10 mouse cellular contexts compared by ENCODE assay signal in genomic region chr17:14244195-14244965, GRCm38 (mm10). TPM values are rescaled to one million over a fixed set of nuclear protein-coding genes. Genes with fewer than 3 reads are reported as not detected.
A peak's percentile ranks its signal among the peaks of the same experiment; 100 is the strongest.
DNase-seq lines count a peak whose midpoint lies in the region; TF ChIP-seq lines count a peak whose summit lies in the region.
"Had no signal": no experiment of that assay in that cellular context is flagged by ENCODE, and none has a peak within 500 bp of the region (broad histone marks: within the 10 kb centered on the region; RNA-seq: fewer than 3 reads in every experiment).

No protein-coding gene starts in this region.

- H3K4me3 ChIP-seq in layer of hippocampus, adult 2 months: no peak overlapping the region
- H3K4me3 ChIP-seq in cerebellum, adult 2 months (replicated peaks; ENCODE audit: insufficient read depth, low read depth, low read length): no peak overlapping the region

- no peak for TF ChIP-seq POLR2A in cerebellum, adult 2 months (IDR thresholded peaks at IDR 0.05; ENCODE audit: borderline replicate concordance, insufficient read depth, low read length)

- TF ChIP-seq CTCF in layer of hippocampus, adult 2 months (conservative IDR thresholded peaks at IDR 0.05): no peak
- no peak for TF ChIP-seq CTCF in cerebellum, adult 2 months (IDR thresholded peaks at IDR 0.05; ENCODE audit: borderline replicate concordance, insufficient read depth, low read depth, low read length)

- peaks cover 33% of the 10 kb centered on the region for H3K4me1 ChIP-seq in cerebellum, adult 2 months (ENCODE audit: control insufficient read depth, insufficient read depth, low read length)

- 40% methylated on average over 11 of the region's 11 CpGs for WGBS in cerebellum, adult 2 months

- H3K27me3 ChIP-seq in cerebellum, adult 2 months (ENCODE audit: control insufficient read depth, insufficient read depth, low read length): no peaks in the 10 kb centered on the region

- H3K27ac ChIP-seq in layer of hippocampus, adult 2 months: peak overlapping the region; percentile 14; the same call in 1 of the 2 replicates
- H3K27ac ChIP-seq in cerebellum, adult 2 months (ENCODE audit: insufficient read depth, low read length): no peak overlapping the region

- no peak for DNase-seq in layer of hippocampus, adult 2 months (ENCODE audit: low spot score in 2 of 2)
- DNase-seq in layer of hippocampus, postnatal 25 days (ENCODE audit: extremely low spot score in 1 of 2, low spot score in 1 of 2): no peak
- peak; percentile 79 to 84 for DNase-seq in cerebellum, adult 2 months
- peak; percentile 62 for DNase-seq in heart, adult 8-10 months (ENCODE audit: low spot score)
- peak; percentile 24 for DNase-seq in ovary, postnatal 14 days (ENCODE audit: low spot score)
- DNase-seq in kidney, postnatal 14 days: no peak
- no peak for DNase-seq in kidney, postnatal 4 days
- DNase-seq in layer of hippocampus, adult 18-20 months (ENCODE audit: low spot score in 2 of 2): no peak
- DNase-seq: liver, postnatal 0 days had no signal

RNA-seq across cellular contexts. Expression of gene Smoc2, which starts 34.9 kb away (rescaled TPM):
- total RNA-seq in layer of hippocampus, adult 2 months (2021): 10 to 100 TPM; 36.2 to 36.8 TPM
- total RNA-seq in layer of hippocampus, postnatal 25 days (2021): 10 to 100 TPM; 27.3 to 29.9 TPM
- polyA plus RNA-seq in cerebellum, adult 2 months (2012; rRNA removed): 1.1 and 1.6 TPM in 2 replicates
- 10 to 100 TPM; 39.4 to 55.1 (median 46.0) TPM for total RNA-seq in heart, adult 8-10 months (2022)
- 10 to 100 TPM; 30.2 to 31.2 TPM for total RNA-seq in layer of hippocampus, adult 18-20 months (2021)
- total RNA-seq: neutrophil, adult 5-6 weeks had no signal

RNA-seq across cellular contexts. Expression of gene Dact2, which starts 40.3 kb away (rescaled TPM):
- total RNA-seq in layer of hippocampus, adult 2 months (2021): 10 to 100 TPM; 21.8 to 24.7 TPM
- total RNA-seq in layer of hippocampus, postnatal 25 days (2021): 10 to 100 TPM; 25.2 to 26.1 TPM
- polyA plus RNA-seq in cerebellum, adult 2 months (2012; rRNA removed): 6.5 and 7.2 TPM in 2 replicates
- total RNA-seq in heart, adult 8-10 months (2022): 1 to 10 TPM in 2 of 4 experiments, under 1 TPM in 2; 0.94 to 1.3 (median 0.98) TPM
- 10 to 100 TPM; 23.5 to 25.1 TPM for total RNA-seq in layer of hippocampus, adult 18-20 months (2021)
- total RNA-seq: neutrophil, adult 5-6 weeks had no signal

Comparison
In these comparisons a context has a peak if more than half of its experiments do, and no peak if none do; other contexts are left out.
1. DNase-seq: peak in cerebellum, adult 2 months (2 of 2), heart, adult 8-10 months (single experiment) and ovary, postnatal 14 days (single experiment); none in layer of hippocampus, adult 2 months (0 of 2), layer of hippocampus, postnatal 25 days (0 of 2), kidney, postnatal 14 days (single experiment), kidney, postnatal 4 days (0 of 2) and layer of hippocampus, adult 18-20 months (0 of 2).
2. RNA of gene Dact2, which starts 40.3 kb away (total RNA-seq): 25.2 to 26.1 TPM in layer of hippocampus, postnatal 25 days, 23.5 to 25.1 TPM in layer of hippocampus, adult 18-20 months and 21.8 to 24.7 TPM in layer of hippocampus, adult 2 months; 0.94 to 1.3 TPM in heart, adult 8-10 months; every median in the first group is over 4 times any median in the second.